Mouse (Mus musculus) adipocyte (in vitro differentiated cells): Measurements from ENCODE around the gene Prdm5.
A peak's percentile ranks its signal among the peaks of the same experiment; 100 is the strongest.

Experiments
- DNase-seq: peaks from one replicate; pipeline ENCODE4 v3.0.0-alpha.2; 2016; ENCODE audit warnings: low spot score

The Prdm5 gene

GRCm38 (mm10) chr6:65778861-65779688 lies at the start of gene Prdm5:
Prdm5 (plus strand) TSS chr6:65778988.
- peak; percentile 70 for DNase-seq

GRCm38 (mm10) chr6:65739442-65739841 lies 39.3 kb upstream of the Prdm5 start:
- DNase-seq, result no peak

- no peak for DNase-seq
These were observed 35.5 kb upstream of the Prdm5 start for GRCm38 (mm10) chr6:65743144-65743870.

- DNase-seq, result no peak
These were observed 35.0 kb upstream of the Prdm5 start for GRCm38 (mm10) chr6:65743871-65744202.

GRCm38 (mm10) chr6:65758214-65758613 lies 20.6 kb upstream of the Prdm5 start:
- no peak for DNase-seq

GRCm38 (mm10) chr6:65759174-65759573 lies 19.6 kb upstream of the Prdm5 start:
- no peak for DNase-seq

- DNase-seq, result no peak
These were observed 18.7 kb upstream of the Prdm5 start for GRCm38 (mm10) chr6:65760073-65760472.

- DNase-seq, result no peak
These were observed 14.3 kb upstream of the Prdm5 start for GRCm38 (mm10) chr6:65764459-65764858.

GRCm38 (mm10) chr6:65765057-65765456 lies 13.7 kb upstream of the Prdm5 start:
- DNase-seq, result no peak

- DNase-seq, result no peak
These were observed 12.9 kb upstream of the Prdm5 start for GRCm38 (mm10) chr6:65765752-65766397.

GRCm38 (mm10) chr6:65767911-65768310 lies 10.9 kb upstream of the Prdm5 start:
- DNase-seq, result no peak

- no peak for DNase-seq
These were observed 5.2 kb upstream of the Prdm5 start for GRCm38 (mm10) chr6:65773566-65773965.

- DNase-seq, result peak; percentile 38
These were observed 973 bp downstream of the Prdm5 start for GRCm38 (mm10) chr6:65779689-65780233.

GRCm38 (mm10) chr6:65781441-65781840 lies 2.7 kb downstream of the Prdm5 start:
- DNase-seq, result no peak

GRCm38 (mm10) chr6:65783670-65784069 lies 4.9 kb downstream of the Prdm5 start:
- DNase-seq, result no peak

- no peak for DNase-seq
These were observed 14.1 kb downstream of the Prdm5 start for GRCm38 (mm10) chr6:65792923-65793322.

- DNase-seq, result no peak
These were observed 17.8 kb downstream of the Prdm5 start for GRCm38 (mm10) chr6:65796552-65796951.

- no peak for DNase-seq
These were observed 18.5 kb downstream of the Prdm5 start for GRCm38 (mm10) chr6:65797276-65797675.

- no peak for DNase-seq
These were observed 19.6 kb downstream of the Prdm5 start for GRCm38 (mm10) chr6:65798390-65798789.

GRCm38 (mm10) chr6:65811685-65812084 lies 32.9 kb downstream of the Prdm5 start:
- DNase-seq, result no peak

GRCm38 (mm10) chr6:65818039-65818747 lies 39.4 kb downstream of the Prdm5 start:
- no peak for DNase-seq

GRCm38 (mm10) chr6:65828656-65829055 lies 49.9 kb downstream of the Prdm5 start:
- no peak for DNase-seq
